Mouse (Mus musculus) kidney, adult 2 months (tissue): ENCODE results near the gene Paox.

Experiments
- CTCF ChIP-seq: fragments of 200-500 bp; conservative IDR thresholded peaks from 2 replicates; pipeline ENCODE4 v1.5.1; 2011; ENCODE audit warnings: low read depth, mild to moderate bottlenecking, control low read depth, low read length, moderate library complexity, mixed read lengths; ENCODE audit not compliant: insufficient read depth, insufficient read length
- POLR2A ChIP-seq: fragments of 200-500 bp; IDR thresholded peaks from one replicate; pipeline ENCODE4 v1.6.1; 2011; ENCODE audit warnings: low read depth, low read length, control low read depth

- no peak for TF ChIP-seq CTCF
- no peak for TF ChIP-seq POLR2A
Observed at GRCm38 (mm10) chr7:140124382-140124781, 8.8 kb downstream of the Paox start.
